Mouse (Mus musculus) left cerebral cortex, postnatal 25 days (tissue): Measurements from ENCODE around the gene Zfp958. TPM values are rescaled to one million over a fixed set of nuclear protein-coding genes. Genes with fewer than 3 reads are reported as not detected.

Source experiments
- DNase-seq, 2 experiments: peaks; one replicate each; pipeline ENCODE4 v3.0.0; 2022; ENCODE audit warnings: low spot score in 2 of 2, mixed read lengths in 1 of 2
- intact Hi-C: fragments of 180-260 bp; cut with DNase I; formaldehyde crosslinking; loops from one replicate; pipeline ENCODE4 v1.15.1; 2025
- total RNA-seq, 2 experiments: library from RNA; stranded (reverse); gene quantifications; 2 replicates each; pipeline ENCODE4 v1.2.3; 2021

Zfp958 gene
- total RNA-seq, 2 experiments from 2014 or later, result 13.0 to 14.4 TPM

DNA sequence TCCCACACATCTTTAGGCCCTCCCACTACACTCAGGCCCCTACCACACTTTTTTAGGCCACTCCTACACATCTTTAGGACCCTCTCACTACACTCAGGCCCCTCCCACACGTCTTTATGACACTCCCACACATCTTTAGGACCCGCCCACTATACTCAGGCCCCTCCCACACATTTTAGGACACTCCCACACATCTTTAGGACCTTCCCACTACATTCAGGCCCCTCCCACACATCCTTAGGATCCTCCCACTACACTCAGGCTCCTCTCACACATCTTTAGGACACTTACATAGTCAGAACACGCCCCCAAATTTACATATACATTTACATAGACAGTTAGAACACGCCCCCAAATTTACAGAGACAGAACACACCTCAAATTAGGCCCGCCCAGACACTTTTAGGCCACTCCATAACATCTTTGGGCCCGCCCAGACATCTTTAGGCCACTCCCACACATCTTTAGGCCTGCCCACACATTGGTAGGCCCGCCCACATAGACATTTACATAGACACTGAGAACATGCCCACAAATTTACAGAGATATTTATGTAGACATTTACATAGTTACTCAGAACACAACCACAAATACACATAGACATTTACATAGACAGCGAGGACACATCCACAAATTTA lies 66.1 kb downstream of the Zfp958 start:
- peak; percentile 3 to 57 for DNase-seq
- intact Hi-C loops, result loop anchor here (5.0 kb wide), 4 partner anchors 67 to 422 kb away; partner anchors contain the start of genes Ctxn1, Shcbp1 and Zfp958

GRCm38 (mm10) chr8:4679796-4680195 lies 66.8 kb downstream of the Zfp958 start:
- intact Hi-C loops, result loop anchor here (5.0 kb wide), 4 partner anchors 67 to 422 kb away; partner anchors contain the start of genes Ctxn1, Shcbp1 and Zfp958
- DNase-seq, result no peak

Other genes starting within 250 kb of the Zfp958 start
- gene Cers4, start 120.1 kb upstream of the Zfp958 start, total RNA-seq, result 10 to 100 TPM; 44.6 to 50.3 TPM
- gene Shcbp1, start 166.4 kb downstream of the Zfp958 start, total RNA-seq, result 1 to 10 TPM in 1 of 2 experiments, under 1 TPM in 1; 0.50 to 1.2 TPM